Mouse (Mus musculus) liver, embryonic 16.5 days (tissue): Measurements from ENCODE around the gene Ddi2. TPM values are rescaled to one million over a fixed set of nuclear protein-coding genes. Genes with fewer than 3 reads are reported as not detected.
A peak's percentile ranks its signal among the peaks of the same experiment; 100 is the strongest.

Source experiments
- ATAC-seq: fragments of 200-750 bp; cut with Nextera tagmentation; 2 replicates; pipeline ENCODE4 v1.8.0; 2017; ENCODE audit warnings: low read depth, mild to moderate bottlenecking, moderate number of reproducible peaks, moderate library complexity
- H3K27ac ChIP-seq: fragments of 300-500 bp; sonication (generic); 2 replicates; pipeline ENCODE4 v1.5.1; 2014; ENCODE audit warnings: mild to moderate bottlenecking, low read length
- H3K27me3 ChIP-seq: fragments of 300-500 bp; sonication (generic); 2 replicates; pipeline ENCODE4 v1.6.1; 2014; ENCODE audit warnings: low read depth, low read length, mixed read lengths; ENCODE audit not compliant: control insufficient read depth, insufficient read depth
- H3K36me3 ChIP-seq: fragments of 300-500 bp; sonication (generic); 2 replicates; pipeline ENCODE4 v1.6.1; 2014; ENCODE audit warnings: mild to moderate bottlenecking; ENCODE audit not compliant: control insufficient read depth, insufficient read depth
- H3K4me1 ChIP-seq: fragments of 300-500 bp; sonication (generic); 2 replicates; pipeline ENCODE4 v1.6.1; 2014; ENCODE audit warnings: low read depth, low read length, mixed read lengths; ENCODE audit not compliant: control insufficient read depth
- H3K4me2 ChIP-seq: fragments of 300-500 bp; sonication (generic); 2 replicates; pipeline ENCODE4 v1.6.1; 2014; ENCODE audit warnings: low read depth, low read length, mixed read lengths
- H3K4me3 ChIP-seq: fragments of 300-500 bp; sonication (generic); 2 replicates; pipeline ENCODE4 v1.5.1; 2014; ENCODE audit warnings: low read depth, mild to moderate bottlenecking, low read length
- H3K9ac ChIP-seq: fragments of 300-500 bp; sonication (generic); 2 replicates; pipeline ENCODE4 v1.6.1; 2014; ENCODE audit warnings: low read depth, low read length
- H3K9me3 ChIP-seq: fragments of 300-500 bp; sonication (generic); replicated peaks from 2 replicates; pipeline ENCODE4 v1.6.1; 2016; ENCODE audit warnings: low read length; ENCODE audit not compliant: control insufficient read depth
- WGBS: fragments of 180-500 bp; shearing (Covaris S2); extraction: QIAGEN DNeasy Blood & Tissue Kit; methylation state at CpG from one replicate; pipeline ENCODE4 v1.1.7; 2014; ENCODE audit not compliant: insufficient replicate concordance; 5-methylcytosine and 5-hydroxymethylcytosine counted together
- polyA plus RNA-seq: library from polyadenylated mRNA; unstranded; fragments of >200 nt; fragmentation: Nextera tagmentation; extraction: Ambion mirVana; gene quantifications from 2 replicates; pipeline ENCODE4 v1.2.1, GENCODE M21; 2015

The Ddi2 gene
- polyA plus RNA-seq, 1 experiment from 2014 or later = 14.5 TPM

- Histone ChIP-seq H3K27me3 (no peaks in the 10 kb centered on the region), H3K36me3 (no peaks in the 10 kb centered on the region), H3K27ac (no peak overlapping the region), H3K9me3 (no peaks in the 10 kb centered on the region), H3K4me3 (no peak overlapping the region), H3K4me2 (no peak overlapping the region), H3K4me1 (no peaks in the 10 kb centered on the region), H3K9ac (no peak overlapping the region)
- WGBS = 63% methylated on average over 13 of the region's 13 CpGs
- no peak for ATAC-seq
Observed at GRCm38 (mm10) chr4:141672325-141672724, 50.9 kb downstream of the Ddi2 start.

- H3K9me3 ChIP-seq = no peaks in the 10 kb centered on the region
- no peak overlapping the region for H3K9ac ChIP-seq
- 72% methylated on average over 4 of the region's 4 CpGs for WGBS
Observed at GRCm38 (mm10) chr4:141671389-141671788, 51.8 kb downstream of the Ddi2 start.

GRCm38 (mm10) chr4:141669898-141670712 lies 53.1 kb downstream of the Ddi2 start:
- H3K9me3 ChIP-seq = no peaks in the 10 kb centered on the region
- no peaks in the 10 kb centered on the region for H3K27me3 ChIP-seq
- H3K27ac ChIP-seq = no peak overlapping the region
- no peaks in the 10 kb centered on the region for H3K4me1 ChIP-seq
- no peak overlapping the region for H3K9ac ChIP-seq
- no peak overlapping the region for H3K4me2 ChIP-seq
- WGBS = 53% methylated on average over 18 of the region's 18 CpGs
- no peak overlapping the region for H3K4me3 ChIP-seq
- no peak for ATAC-seq
- no peaks in the 10 kb centered on the region for H3K36me3 ChIP-seq

More at GRCm38 (mm10) chr4:141671389-141671788, 51.8 kb downstream of the Ddi2 start:
- no peaks in the 10 kb centered on the region for H3K4me1 ChIP-seq
- H3K36me3 ChIP-seq = no peaks in the 10 kb centered on the region
- no peak overlapping the region for H3K4me2 ChIP-seq
- H3K27me3 ChIP-seq = no peaks in the 10 kb centered on the region
- no peak overlapping the region for H3K27ac ChIP-seq
- no peak overlapping the region for H3K4me3 ChIP-seq
- no peak for ATAC-seq

DNA sequence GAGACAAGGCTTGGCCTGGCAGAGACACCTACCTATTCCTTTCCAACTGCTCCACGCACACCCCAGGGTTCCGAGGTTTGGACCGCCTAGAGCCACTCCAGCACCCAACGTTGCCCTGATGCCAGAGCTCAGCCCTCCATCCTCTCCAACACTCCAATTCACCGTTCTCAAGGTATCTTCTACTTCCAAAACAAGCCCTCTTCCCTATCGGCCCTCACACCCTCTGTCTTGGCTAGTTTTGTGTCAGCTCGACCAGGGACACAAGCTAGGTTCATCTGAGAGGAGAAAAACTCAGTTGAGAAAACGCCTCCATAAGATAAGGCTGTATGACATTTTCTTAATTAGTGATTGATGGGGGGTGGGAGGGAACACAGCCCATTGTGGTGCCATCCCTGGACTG lies 58.4 kb downstream of the Ddi2 start, which contains the start of gene Plekhm2:
Plekhm2 (minus strand) TSS at position 101 of the 400 bp plus-strand sequence.
- WGBS = 72% methylated on average over 8 of the region's 8 CpGs
- Histone ChIP-seq H3K4me1 (peaks cover 15% of the 10 kb centered on the region), H3K27me3 (no peaks in the 10 kb centered on the region), H3K4me2 (peak within 1 kb of the TSS; percentile 98), H3K36me3 (no peaks in the 10 kb centered on the region), H3K9ac (peak within 1 kb of the TSS; percentile 95), H3K9me3 (no peaks in the 10 kb centered on the region), H3K27ac (no peak within 1 kb of the TSS), H3K4me3 (peak within 1 kb of the TSS; percentile 83)
- ATAC-seq = no peak

- Histone ChIP-seq H3K4me2 (peak overlapping the region; percentile 98), H3K27ac (no peak overlapping the region), H3K27me3 (no peaks in the 10 kb centered on the region), H3K9ac (peak overlapping the region; percentile 95), H3K4me3 (peak overlapping the region; percentile 83), H3K9me3 (no peaks in the 10 kb centered on the region), H3K4me1 (peaks cover 15% of the 10 kb centered on the region), H3K36me3 (no peaks in the 10 kb centered on the region)
- ATAC-seq = peak; percentile 92
- 2% methylated on average over 36 of the region's 60 CpGs for WGBS
Observed at GRCm38 (mm10) chr4:141664011-141664745, 59.0 kb downstream of the Ddi2 start.

- peaks cover 15% of the 10 kb centered on the region for H3K4me1 ChIP-seq
- no peaks in the 10 kb centered on the region for H3K36me3 ChIP-seq
- no peak overlapping the region for H3K27ac ChIP-seq
- H3K4me2 ChIP-seq = peak overlapping the region; percentile 98
- peak overlapping the region; percentile 95 for H3K9ac ChIP-seq
- WGBS = 5% methylated on average over 44 of the region's 47 CpGs
- H3K27me3 ChIP-seq = no peaks in the 10 kb centered on the region
- H3K9me3 ChIP-seq = no peaks in the 10 kb centered on the region
- peak overlapping the region; percentile 83 for H3K4me3 ChIP-seq
- ATAC-seq = peak; percentile 14; the same call in 1 of the 2 replicates
Observed at GRCm38 (mm10) chr4:141663122-141663931, 59.9 kb downstream of the Ddi2 start.

- WGBS = 89% methylated on average over 11 of the region's 11 CpGs
- no peak overlapping the region for H3K4me3 ChIP-seq
- no peak overlapping the region for H3K4me2 ChIP-seq
- no peaks in the 10 kb centered on the region for H3K27me3 ChIP-seq
- no peak overlapping the region for H3K27ac ChIP-seq
- H3K4me1 ChIP-seq = peaks cover 26% of the 10 kb centered on the region
- ATAC-seq = no peak
- H3K9me3 ChIP-seq = no peaks in the 10 kb centered on the region
- no peaks in the 10 kb centered on the region for H3K36me3 ChIP-seq
- no peak overlapping the region for H3K9ac ChIP-seq
Observed at GRCm38 (mm10) chr4:141660884-141661283, 62.3 kb downstream of the Ddi2 start.

DNA sequence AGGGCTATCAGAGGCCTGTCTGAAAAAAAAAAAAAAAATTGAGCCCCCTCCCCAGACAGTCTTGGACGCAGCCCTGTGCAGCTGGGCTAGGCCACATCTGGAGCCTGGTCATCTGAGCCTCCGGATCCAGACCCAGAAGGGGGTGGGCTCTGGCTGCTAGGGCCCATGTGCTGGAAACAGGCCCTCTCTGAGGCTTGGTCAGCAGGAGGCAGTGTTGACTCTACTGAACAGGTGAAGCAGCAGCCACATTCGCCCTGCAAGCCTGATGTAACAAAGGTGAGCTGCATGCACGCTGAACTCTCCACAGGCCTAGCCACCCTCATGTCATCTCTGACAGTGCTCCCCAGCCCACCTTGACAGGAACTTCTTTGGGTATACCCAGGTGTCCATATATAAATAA lies 63.5 kb downstream of the Ddi2 start:
- no peak overlapping the region for H3K27ac ChIP-seq
- ATAC-seq = no peak
- no peaks in the 10 kb centered on the region for H3K9me3 ChIP-seq
- H3K36me3 ChIP-seq = no peaks in the 10 kb centered on the region
- peaks cover 25% of the 10 kb centered on the region for H3K4me1 ChIP-seq
- 89% methylated on average over 4 of the region's 4 CpGs for WGBS
- H3K4me2 ChIP-seq = no peak overlapping the region
- H3K9ac ChIP-seq = no peak overlapping the region
- H3K27me3 ChIP-seq = no peaks in the 10 kb centered on the region
- H3K4me3 ChIP-seq = no peak overlapping the region
